Mouse (Mus musculus) ES-E14 (cell line): ENCODE data around the gene Sis.

ENCODE experiments used
- CHD2 ChIP-seq: IDR thresholded peaks from 2 replicates; pipeline ENCODE4 v1.6.1; 2014; ENCODE audit warnings: mild to moderate bottlenecking, low read depth, low read length, inconsistent platforms
- MAFK ChIP-seq: IDR thresholded peaks from 2 replicates; pipeline ENCODE4 v1.6.1; 2014; ENCODE audit warnings: mild to moderate bottlenecking, low read depth, low read length, inconsistent platforms; ENCODE audit not compliant: insufficient read depth
- ZC3H11A ChIP-seq: IDR thresholded peaks from 2 replicates; pipeline ENCODE4 v1.6.1; 2012; ENCODE audit warnings: low read depth, mild to moderate bottlenecking, inconsistent platforms, low read length, borderline replicate concordance
- ZNF384 ChIP-seq: IDR thresholded peaks from 2 replicates; pipeline ENCODE4 v1.6.1; 2012; ENCODE audit warnings: low read depth, low read length, inconsistent platforms

DNA sequence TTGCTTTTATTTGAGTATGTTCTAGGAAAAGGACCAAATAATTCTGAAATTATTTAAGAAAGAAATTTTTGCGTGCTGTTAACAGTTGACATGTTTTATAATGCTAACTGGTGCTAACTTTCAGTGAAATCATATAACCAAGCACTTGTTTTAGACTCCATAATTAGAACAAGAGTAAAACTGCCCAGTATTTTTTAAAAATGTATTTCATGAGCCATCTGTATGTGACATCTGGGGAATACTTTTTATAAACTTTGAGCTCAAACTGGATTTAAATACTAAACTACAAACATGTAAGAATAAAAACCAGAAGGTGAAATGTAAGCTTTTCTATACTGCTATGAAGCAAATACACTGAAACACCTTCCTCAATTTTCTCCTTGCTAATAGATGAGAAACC lies 112.3 kb downstream of the Sis start:
- TF ChIP-seq MAFK: no peak
- TF ChIP-seq ZC3H11A: no peak
- no peak for TF ChIP-seq CHD2
- no peak for TF ChIP-seq ZNF384
